28 mouse cellular contexts compared by ENCODE assay signal in genomic region chr5:129181450-129181849, GRCm38 (mm10).
DNase-seq lines count a peak whose midpoint lies in the region; ATAC-seq and TF ChIP-seq lines count a peak whose summit lies in the region.
"Had no signal": no experiment of that assay in that cellular context is flagged by ENCODE, and none has a peak within 500 bp of the region (broad histone marks: within the 10 kb centered on the region; RNA-seq: fewer than 3 reads in every experiment).

No protein-coding gene starts in this region.

- ATAC-seq in erythroblast, adult 5-6 weeks (replicated peaks; ENCODE audit: low FRiP score, poor library complexity, severe bottlenecking) = no peak
- 0 out of 2 replicates have a peak, but pooled peaks have one; percentile 33 for ATAC-seq in liver, embryonic 12.5 days
- no peak for ATAC-seq in liver, postnatal 0 days
- ATAC-seq in liver, embryonic 13.5 days (ENCODE audit: low read depth) = peak; percentile 31
- ATAC-seq in liver, embryonic 16.5 days (ENCODE audit: low read depth) = no peak
- ATAC-seq in forebrain, embryonic 14.5 days = no peak
- ATAC-seq: forebrain, embryonic 15.5 days; Patski had no signal

- TF ChIP-seq CTCF in liver, postnatal 0 days (IDR thresholded peaks at IDR 0.05; ENCODE audit: low read depth) = no peak

- peak overlapping the region; percentile 80 for H3K27ac ChIP-seq in liver, embryonic 12.5 days
- no peak overlapping the region for H3K27ac ChIP-seq in liver, postnatal 0 days (ENCODE audit: low read depth)
- H3K27ac ChIP-seq in liver, embryonic 13.5 days = peak overlapping the region; percentile 83
- H3K27ac ChIP-seq in liver, embryonic 16.5 days (ENCODE audit: low read length) = peak overlapping the region; percentile 62
- no peak overlapping the region for H3K27ac ChIP-seq in forebrain, embryonic 14.5 days (ENCODE audit: low read depth, low read length)
- H3K27ac ChIP-seq: embryonic facial prominence, embryonic 10.5 days; embryonic facial prominence, embryonic 13.5 days; forebrain, embryonic 15.5 days; heart, adult 2 months; heart, embryonic 10.5 days; heart, embryonic 13.5 days; hindbrain, embryonic 12.5 days; hindbrain, embryonic 15.5 days had no signal

- no peaks in the 10 kb centered on the region for H3K9me3 ChIP-seq in erythroblast, embryonic 14.5 days (ENCODE audit: control insufficient read depth, low read length)
- H3K9me3 ChIP-seq in liver, embryonic 12.5 days (replicated peaks) = no peaks in the 10 kb centered on the region
- no peaks in the 10 kb centered on the region for H3K9me3 ChIP-seq in liver, postnatal 0 days (ENCODE audit: low read length)
- H3K9me3 ChIP-seq in liver, embryonic 13.5 days (replicated peaks) = no peaks in the 10 kb centered on the region
- no peaks in the 10 kb centered on the region for H3K9me3 ChIP-seq in liver, embryonic 16.5 days (replicated peaks; ENCODE audit: control insufficient read depth, low read length)
- H3K9me3 ChIP-seq in forebrain, embryonic 14.5 days (replicated peaks; ENCODE audit: control insufficient read depth, low read length) = no peaks in the 10 kb centered on the region
- H3K9me3 ChIP-seq: embryonic facial prominence, embryonic 10.5 days; embryonic facial prominence, embryonic 13.5 days; forebrain, embryonic 15.5 days; heart, embryonic 10.5 days; heart, embryonic 13.5 days; hindbrain, embryonic 12.5 days; hindbrain, embryonic 15.5 days had no signal

- H3K9ac ChIP-seq in liver, embryonic 12.5 days = peak overlapping the region; percentile 42; the same call in 1 of the 2 replicates
- H3K9ac ChIP-seq in liver, postnatal 0 days (replicated peaks) = no peak overlapping the region
- H3K9ac ChIP-seq in liver, embryonic 13.5 days = peak overlapping the region; percentile 42; the same call in 1 of the 2 replicates
- no peak overlapping the region for H3K9ac ChIP-seq in liver, embryonic 16.5 days (ENCODE audit: low read depth, low read length)
- no peak overlapping the region for H3K9ac ChIP-seq in forebrain, embryonic 14.5 days (ENCODE audit: low read length)
- H3K9ac ChIP-seq: embryonic facial prominence, embryonic 13.5 days; forebrain, embryonic 15.5 days; heart, embryonic 13.5 days; hindbrain, embryonic 12.5 days; hindbrain, embryonic 15.5 days had no signal

- peak overlapping the region; percentile 17 for H3K4me3 ChIP-seq in erythroblast, embryonic 14.5 days (replicated peaks)
- no peak overlapping the region for H3K4me3 ChIP-seq in liver, embryonic 12.5 days
- no peak overlapping the region for H3K4me3 ChIP-seq in liver, postnatal 0 days (ENCODE audit: low read depth, low read length)
- H3K4me3 ChIP-seq in liver, embryonic 13.5 days (replicated peaks) = no peak overlapping the region
- no peak overlapping the region for H3K4me3 ChIP-seq in liver, embryonic 16.5 days (ENCODE audit: low read depth, low read length)
- H3K4me3 ChIP-seq in forebrain, embryonic 14.5 days (ENCODE audit: low read depth, low read length) = no peak overlapping the region
- H3K4me3 ChIP-seq: embryonic facial prominence, embryonic 10.5 days; embryonic facial prominence, embryonic 13.5 days; forebrain, embryonic 15.5 days; heart, adult 2 months; heart, embryonic 10.5 days; heart, embryonic 13.5 days; hindbrain, embryonic 12.5 days; hindbrain, embryonic 15.5 days had no signal

- DNase-seq in liver, postnatal 0 days = no peak
- no peak for DNase-seq in liver, embryonic 13.5 days
- DNase-seq in forebrain, embryonic 14.5 days (ENCODE audit: low spot score) = no peak
- DNase-seq in kidney, postnatal 4 days = no peak
- DNase-seq: adrenal gland, postnatal 10 days; adrenal gland, postnatal 36 days; cerebellum, adult 11 months; cerebellum, adult 2 months; cerebellum, adult 9-11 months; cerebellum, postnatal 25 days; embryo, embryonic 11 days; gastrocnemius, postnatal 10 days; gastrocnemius, postnatal 36 days; heart, adult 2 months; heart, postnatal 14 days; heart, postnatal 4 days had no signal

- 46% methylated on average over 5 of the region's 5 CpGs for WGBS in liver, embryonic 12.5 days (ENCODE audit: insufficient replicate concordance)
- WGBS in liver, postnatal 0 days (ENCODE audit: insufficient replicate concordance) = 51% methylated on average over 5 of the region's 5 CpGs
- 36% methylated on average over 5 of the region's 5 CpGs for WGBS in liver, embryonic 13.5 days (ENCODE audit: insufficient replicate concordance)
- 33% methylated on average over 5 of the region's 5 CpGs for WGBS in liver, embryonic 16.5 days (ENCODE audit: insufficient replicate concordance)
- 60% methylated on average over 5 of the region's 5 CpGs for WGBS in forebrain, embryonic 14.5 days

- 0 out of 2 replicates have a peak, but pooled peaks cover 3% of the 10 kb centered on the region for H3K27me3 ChIP-seq in erythroblast, embryonic 14.5 days (ENCODE audit: control insufficient read depth)
- H3K27me3 ChIP-seq in liver, embryonic 12.5 days (replicated peaks) = no peaks in the 10 kb centered on the region
- no peaks in the 10 kb centered on the region for H3K27me3 ChIP-seq in liver, postnatal 0 days (ENCODE audit: insufficient read depth, low read length)
- no peaks in the 10 kb centered on the region for H3K27me3 ChIP-seq in liver, embryonic 13.5 days
- no peaks in the 10 kb centered on the region for H3K27me3 ChIP-seq in liver, embryonic 16.5 days (ENCODE audit: control insufficient read depth, insufficient read depth, low read depth, low read length)
- no peaks in the 10 kb centered on the region for H3K27me3 ChIP-seq in forebrain, embryonic 14.5 days (replicated peaks; ENCODE audit: control insufficient read depth, insufficient read depth, low read length)
- H3K27me3 ChIP-seq: forebrain, embryonic 15.5 days had no signal

- H3K4me2 ChIP-seq in liver, embryonic 12.5 days = peak overlapping the region; percentile 49
- no peak overlapping the region for H3K4me2 ChIP-seq in liver, postnatal 0 days (ENCODE audit: low read depth, low read length)
- H3K4me2 ChIP-seq in liver, embryonic 13.5 days = peak overlapping the region; percentile 52
- peak overlapping the region; percentile 37 for H3K4me2 ChIP-seq in liver, embryonic 16.5 days (ENCODE audit: low read depth, low read length)
- H3K4me2 ChIP-seq in forebrain, embryonic 14.5 days (ENCODE audit: low read length) = no peak overlapping the region
- H3K4me2 ChIP-seq: embryonic facial prominence, embryonic 13.5 days; forebrain, embryonic 15.5 days; hindbrain, embryonic 12.5 days; hindbrain, embryonic 15.5 days had no signal

- H3K4me1 ChIP-seq in erythroblast, embryonic 14.5 days (ENCODE audit: control insufficient read depth) = peaks cover 55% of the 10 kb centered on the region
- peaks cover 48% of the 10 kb centered on the region for H3K4me1 ChIP-seq in liver, embryonic 12.5 days
- no peaks in the 10 kb centered on the region for H3K4me1 ChIP-seq in liver, postnatal 0 days (ENCODE audit: insufficient read depth)
- H3K4me1 ChIP-seq in liver, embryonic 13.5 days (replicated peaks) = peaks cover 49% of the 10 kb centered on the region
- peaks cover 16% of the 10 kb centered on the region for H3K4me1 ChIP-seq in liver, embryonic 16.5 days (ENCODE audit: control insufficient read depth, low read depth, low read length)
- H3K4me1 ChIP-seq in forebrain, embryonic 14.5 days (ENCODE audit: control insufficient read depth, insufficient read depth, low read length) = peaks cover 3% of the 10 kb centered on the region; the same call in 1 of the 2 replicates

- H3K36me3 ChIP-seq in erythroblast, embryonic 14.5 days (ENCODE audit: control insufficient read depth) = no peaks in the 10 kb centered on the region
- H3K36me3 ChIP-seq in liver, embryonic 12.5 days = no peaks in the 10 kb centered on the region
- H3K36me3 ChIP-seq in liver, postnatal 0 days (replicated peaks; ENCODE audit: insufficient read depth, low read length) = no peaks in the 10 kb centered on the region
- no peaks in the 10 kb centered on the region for H3K36me3 ChIP-seq in liver, embryonic 13.5 days
- H3K36me3 ChIP-seq in liver, embryonic 16.5 days (ENCODE audit: control insufficient read depth, insufficient read depth) = no peaks in the 10 kb centered on the region
- H3K36me3 ChIP-seq in forebrain, embryonic 14.5 days (ENCODE audit: control insufficient read depth, insufficient read depth, low read length) = no peaks in the 10 kb centered on the region
- H3K36me3 ChIP-seq: embryonic facial prominence, embryonic 10.5 days; embryonic facial prominence, embryonic 13.5 days; forebrain, embryonic 15.5 days; heart, embryonic 10.5 days; heart, embryonic 13.5 days; hindbrain, embryonic 12.5 days; hindbrain, embryonic 15.5 days had no signal

- TF ChIP-seq EP300 in liver, postnatal 0 days (IDR thresholded peaks at IDR 0.05; ENCODE audit: low read depth) = no peak

Comparison
In these comparisons a context has a peak if more than half of its experiments do, and no peak if none do; other contexts are left out.
1. ATAC-seq: peak in liver, embryonic 12.5 days (single experiment) and liver, embryonic 13.5 days (single experiment); none in erythroblast, adult 5-6 weeks (single experiment), liver, postnatal 0 days (single experiment), liver, embryonic 16.5 days (single experiment) and forebrain, embryonic 14.5 days (single experiment).
2. H3K27ac ChIP-seq: peak in liver, embryonic 12.5 days (single experiment), liver, embryonic 13.5 days (single experiment) and liver, embryonic 16.5 days (single experiment); none in liver, postnatal 0 days (single experiment) and forebrain, embryonic 14.5 days (single experiment).
3. H3K4me2 ChIP-seq: peak in liver, embryonic 12.5 days (single experiment), liver, embryonic 13.5 days (single experiment) and liver, embryonic 16.5 days (single experiment); none in liver, postnatal 0 days (single experiment) and forebrain, embryonic 14.5 days (single experiment).
4. H3K9ac ChIP-seq: peak in liver, embryonic 12.5 days (single experiment) and liver, embryonic 13.5 days (single experiment); none in liver, postnatal 0 days (single experiment), liver, embryonic 16.5 days (single experiment) and forebrain, embryonic 14.5 days (single experiment).